Mouse (Mus musculus) kidney, adult 2 months (tissue): ENCODE measurements around the gene Ndufs3. TPM values are rescaled to one million over a fixed set of nuclear protein-coding genes. Genes with fewer than 3 reads are reported as not detected.

Source experiments
- DNase-seq: peaks from one replicate; pipeline ENCODE4 v3.0.0; 2021
- H3K27ac ChIP-seq: fragments of 200-500 bp; 2 replicates; pipeline ENCODE4 v1.5.1; 2012; ENCODE audit warnings: low read depth, low read length, control low read depth, inconsistent platforms; ENCODE audit not compliant: insufficient read depth
- H3K27me3 ChIP-seq: fragments of 200-500 bp; replicated peaks from 2 replicates; pipeline ENCODE4 v1.6.1; 2012; ENCODE audit warnings: mild to moderate bottlenecking, moderate library complexity, low read length, inconsistent platforms; ENCODE audit not compliant: control insufficient read depth, insufficient read depth
- H3K36me3 ChIP-seq: fragments of 200-500 bp; 2 replicates; pipeline ENCODE4 v1.6.1; 2012; ENCODE audit warnings: mild to moderate bottlenecking, moderate library complexity, low read length, inconsistent platforms; ENCODE audit not compliant: control insufficient read depth, insufficient read depth
- H3K4me1 ChIP-seq: fragments of 200-500 bp; 2 replicates; pipeline ENCODE4 v1.6.1; 2011; ENCODE audit warnings: low read length; ENCODE audit not compliant: control insufficient read depth, insufficient read depth
- H3K4me3 ChIP-seq: fragments of 200-500 bp; 2 replicates; pipeline ENCODE4 v1.5.1; 2011; ENCODE audit warnings: mild to moderate bottlenecking, low read depth, low read length, control low read depth; ENCODE audit not compliant: insufficient read depth
- CTCF ChIP-seq: fragments of 200-500 bp; conservative IDR thresholded peaks from 2 replicates; pipeline ENCODE4 v1.5.1; 2011; ENCODE audit warnings: low read depth, mild to moderate bottlenecking, control low read depth, low read length, moderate library complexity, mixed read lengths; ENCODE audit not compliant: insufficient read depth, insufficient read length
- POLR2A ChIP-seq: fragments of 200-500 bp; IDR thresholded peaks from one replicate; pipeline ENCODE4 v1.6.1; 2011; ENCODE audit warnings: low read depth, low read length, control low read depth
- WGBS: fragments of 180-500 bp; shearing (Covaris S2); methylation state at CpG from one replicate; pipeline ENCODE4 v1.1.7; 2018; 5-methylcytosine and 5-hydroxymethylcytosine counted together
- polyA plus RNA-seq: library from polyadenylated mRNA; depleted of rRNA; stranded (reverse); fragments of >200 nt; gene quantifications from 2 replicates; pipeline ENCODE4 v1.2.3, GENCODE M21; 2012

Ndufs3 gene
- polyA plus RNA-seq, 1 experiment: 416 TPM

GRCm38 (mm10) chr2:90874025-90874424 lies 30.6 kb downstream of the Ndufs3 start:
- Histone ChIP-seq H3K36me3 (no peaks in the 10 kb centered on the region), H3K4me1 (no peaks in the 10 kb centered on the region), H3K27ac (no peak overlapping the region), H3K27me3 (no peaks in the 10 kb centered on the region), H3K4me3 (no peak overlapping the region)
- 95% methylated on average over 1 of the region's 1 CpGs for WGBS
- no peak for TF ChIP-seq POLR2A
- TF ChIP-seq CTCF: no peak
- DNase-seq: no peak

- no peaks in the 10 kb centered on the region for H3K27me3 ChIP-seq
- no peaks in the 10 kb centered on the region for H3K4me1 ChIP-seq
- H3K4me3 ChIP-seq: no peak overlapping the region
- H3K27ac ChIP-seq: no peak overlapping the region
- WGBS: 57% methylated on average over 8 of the region's 8 CpGs
- no peak for DNase-seq
- H3K36me3 ChIP-seq: peaks cover 3% of the 10 kb centered on the region; the same call in 1 of the 2 replicates
- TF ChIP-seq CTCF: no peak
- no peak for TF ChIP-seq POLR2A
Measured at GRCm38 (mm10) chr2:90871180-90871961, 33.3 kb downstream of the Ndufs3 start.

- H3K4me3 ChIP-seq: no peak overlapping the region
- H3K36me3 ChIP-seq: peaks cover 4% of the 10 kb centered on the region
- WGBS: 31% methylated on average over 4 of the region's 4 CpGs
- TF ChIP-seq CTCF (no peak), POLR2A (no peak)
- H3K4me1 ChIP-seq: no peaks in the 10 kb centered on the region
- H3K27me3 ChIP-seq: no peaks in the 10 kb centered on the region
- no peak for DNase-seq
- no peak overlapping the region for H3K27ac ChIP-seq
Measured at GRCm38 (mm10) chr2:90870136-90870601, 34.5 kb downstream of the Ndufs3 start.

GRCm38 (mm10) chr2:90866524-90866923 lies 38.1 kb downstream of the Ndufs3 start:
- H3K4me1 ChIP-seq: no peaks in the 10 kb centered on the region
- no peaks in the 10 kb centered on the region for H3K27me3 ChIP-seq
- DNase-seq: peak; percentile 86
- H3K27ac ChIP-seq: no peak overlapping the region
- H3K4me3 ChIP-seq: no peak overlapping the region
- H3K36me3 ChIP-seq: peaks cover 12% of the 10 kb centered on the region
- peak; percentile 93 for TF ChIP-seq CTCF
- TF ChIP-seq POLR2A: no peak
- WGBS: 8% methylated on average over 3 of the region's 3 CpGs

- no peak for DNase-seq
- Histone ChIP-seq H3K27me3 (no peaks in the 10 kb centered on the region), H3K36me3 (peaks cover 15% of the 10 kb centered on the region), H3K4me3 (no peak overlapping the region), H3K4me1 (no peaks in the 10 kb centered on the region), H3K27ac (no peak overlapping the region)
- TF ChIP-seq POLR2A (no peak), CTCF (no peak)
Measured at GRCm38 (mm10) chr2:90864184-90864583, 40.4 kb downstream of the Ndufs3 start.

GRCm38 (mm10) chr2:90861486-90861885 lies 43.1 kb downstream of the Ndufs3 start:
- Histone ChIP-seq H3K27ac (no peak overlapping the region), H3K27me3 (no peaks in the 10 kb centered on the region), H3K4me1 (no peaks in the 10 kb centered on the region), H3K4me3 (no peak overlapping the region), H3K36me3 (peaks cover 15% of the 10 kb centered on the region)
- DNase-seq: no peak
- WGBS: 95% methylated on average over 2 of the region's 2 CpGs
- no peak for TF ChIP-seq POLR2A
- no peak for TF ChIP-seq CTCF

- H3K27me3 ChIP-seq: no peaks in the 10 kb centered on the region
- H3K36me3 ChIP-seq: peaks cover 6% of the 10 kb centered on the region
- H3K4me1 ChIP-seq: peaks cover 9% of the 10 kb centered on the region
- WGBS: 97% methylated on average over 1 of the region's 1 CpGs
- H3K27ac ChIP-seq: no peak overlapping the region
- DNase-seq: no peak
- TF ChIP-seq CTCF (no peak), POLR2A (no peak)
- no peak overlapping the region for H3K4me3 ChIP-seq
Measured at GRCm38 (mm10) chr2:90850401-90850800, 54.2 kb downstream of the Ndufs3 start.
